Mouse (Mus musculus) bone marrow macrophage, adult 2 months (primary cell): ENCODE measurements around the gene Sec24b. TPM values are rescaled to one million over a fixed set of nuclear protein-coding genes. Genes with fewer than 3 reads are reported as not detected.

Experiments
- H3K27ac ChIP-seq: 2 replicates; pipeline ENCODE4 v1.5.1; 2012; ENCODE audit warnings: low read depth, low read length; ENCODE audit not compliant: insufficient read depth
- H3K4me1 ChIP-seq: 2 replicates; pipeline ENCODE4 v1.6.1; 2012; ENCODE audit warnings: low read length; ENCODE audit not compliant: control insufficient read depth, insufficient read depth
- H3K4me3 ChIP-seq: 2 replicates; pipeline ENCODE4 v1.5.1; 2012; ENCODE audit warnings: mild to moderate bottlenecking, low read length, moderate library complexity; ENCODE audit not compliant: insufficient read depth
- CTCF ChIP-seq: IDR thresholded peaks from 2 replicates; pipeline ENCODE4 v1.5.1; 2012; ENCODE audit warnings: low read depth, mild to moderate bottlenecking, low read length, moderate library complexity
- POLR2A ChIP-seq: IDR thresholded peaks from 2 replicates; pipeline ENCODE4 v1.6.1; 2012; ENCODE audit warnings: mild to moderate bottlenecking, low read depth, low read length, borderline replicate concordance
- polyA plus RNA-seq: library from polyadenylated mRNA; stranded (reverse); fragments of >200 nt; gene quantifications from 2 replicates; pipeline ENCODE4 v1.2.4, GENCODE M21; 2012; ENCODE audit not compliant: missing spikeins, insufficient read depth, insufficient read length

The Sec24b gene
- polyA plus RNA-seq, 1 experiment: 68.3 TPM

DNA sequence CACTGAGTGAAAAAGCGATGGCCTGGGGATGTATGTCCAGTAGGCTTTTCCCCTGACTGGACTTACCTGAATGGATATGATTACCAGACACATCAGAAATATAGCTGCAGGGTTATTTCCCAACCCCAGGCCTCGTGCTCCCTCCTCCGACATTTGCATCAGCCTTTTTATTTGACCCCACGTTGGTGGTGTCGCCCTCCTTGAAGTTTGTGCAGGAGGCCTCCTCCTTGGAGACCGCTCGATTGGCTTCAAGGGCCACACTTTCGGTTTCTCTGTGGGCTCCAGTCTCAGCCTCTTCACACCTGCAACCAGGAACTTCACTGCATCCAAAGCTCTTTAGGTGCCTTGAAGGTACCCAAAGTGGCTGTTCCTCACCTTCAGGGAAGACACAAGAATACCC, 35.8 kb downstream of the Sec24b start:
- Histone ChIP-seq H3K4me1 (no peaks in the 10 kb centered on the region), H3K27ac (no peak overlapping the region), H3K4me3 (no peak overlapping the region)
- no peak for TF ChIP-seq CTCF
- TF ChIP-seq POLR2A: no peak

DNA sequence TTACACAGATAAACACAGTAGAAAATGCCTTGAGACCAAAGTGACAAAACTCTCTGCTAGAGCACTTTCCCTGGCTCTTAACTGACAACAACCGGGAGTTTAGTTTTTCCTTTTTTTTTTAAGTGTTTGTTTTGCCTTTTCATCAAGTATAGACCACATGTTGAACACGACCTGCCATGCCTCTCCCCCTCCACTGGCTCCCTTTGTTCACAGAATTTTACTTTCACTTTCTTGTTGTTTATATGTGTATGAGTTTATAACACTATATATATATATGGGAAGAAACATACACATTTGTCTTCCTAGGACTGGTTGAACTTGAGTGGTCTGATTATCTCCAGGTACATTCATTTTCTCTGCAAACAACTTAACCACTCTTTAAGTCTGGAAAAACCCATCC, 48.4 kb downstream of the Sec24b start:
- TF ChIP-seq CTCF (no peak), POLR2A (no peak)
- H3K4me1 ChIP-seq: peaks cover 6% of the 10 kb centered on the region; the same call in 1 of the 2 replicates
- H3K27ac ChIP-seq: no peak overlapping the region
- no peak overlapping the region for H3K4me3 ChIP-seq

DNA sequence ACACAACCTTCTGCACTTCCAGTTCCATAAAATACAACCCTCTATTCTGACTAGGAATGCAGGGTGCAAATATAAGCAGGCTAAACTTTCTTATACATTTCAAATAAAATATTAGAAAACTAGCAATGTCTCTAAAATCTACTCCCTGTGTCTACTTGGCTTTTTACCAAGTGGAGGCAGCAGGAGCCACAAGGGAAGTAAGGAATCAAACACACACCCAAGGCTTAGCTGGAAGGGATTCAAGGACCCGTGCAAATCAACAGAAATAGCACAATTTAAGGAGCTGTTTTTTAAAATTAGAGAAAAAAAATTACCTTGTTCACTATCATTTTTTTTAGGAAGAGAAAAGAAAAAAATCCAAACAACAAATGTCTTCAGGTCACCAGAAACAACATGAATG, 50.1 kb downstream of the Sec24b start:
- no peak overlapping the region for H3K4me3 ChIP-seq
- H3K27ac ChIP-seq: no peak overlapping the region
- TF ChIP-seq CTCF (no peak), POLR2A (no peak)
- H3K4me1 ChIP-seq: no peaks in the 10 kb centered on the region

DNA sequence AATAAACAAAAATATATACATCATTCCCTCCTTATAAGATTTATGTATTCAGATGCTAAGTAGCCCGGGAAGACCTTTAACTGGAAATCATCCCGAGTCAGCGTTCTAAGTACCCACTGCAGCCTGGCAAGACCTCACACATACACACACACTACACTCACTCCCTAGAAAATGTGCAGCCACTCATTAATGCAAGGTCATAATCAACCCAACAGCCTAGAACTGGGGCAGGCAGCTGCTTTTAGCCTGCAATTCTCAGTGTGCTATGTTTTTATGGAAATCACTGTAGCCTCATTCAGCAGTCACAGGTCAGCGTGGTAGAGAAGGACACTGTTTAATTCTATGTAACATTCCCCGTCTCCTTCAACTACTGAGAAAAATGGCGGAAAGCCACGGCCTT, 55.2 kb downstream of the Sec24b start:
- TF ChIP-seq POLR2A: no peak
- no peak for TF ChIP-seq CTCF
- no peaks in the 10 kb centered on the region for H3K4me1 ChIP-seq
- no peak overlapping the region for H3K4me3 ChIP-seq
- H3K27ac ChIP-seq: no peak overlapping the region

DNA sequence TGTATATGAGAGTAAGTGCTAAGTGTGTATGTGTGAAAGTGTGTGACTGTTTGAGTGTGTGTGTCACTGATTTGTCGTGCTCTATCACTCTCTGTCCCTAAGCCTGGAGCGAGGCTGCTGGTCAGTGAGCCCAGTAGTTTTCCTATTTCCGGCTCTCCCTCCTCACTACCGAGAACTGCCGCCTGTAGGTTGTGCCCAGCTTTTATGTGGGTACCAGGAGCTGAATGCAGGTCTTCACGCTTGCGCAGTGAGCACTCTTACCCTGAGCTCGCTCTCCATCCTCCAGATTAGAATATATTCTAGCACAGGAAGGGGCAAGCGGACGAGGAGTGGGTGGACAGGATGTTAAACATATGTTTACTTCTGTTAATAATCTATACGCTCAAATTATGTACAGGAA, 60.4 kb downstream of the Sec24b start:
- Histone ChIP-seq H3K4me3 (no peak overlapping the region), H3K4me1 (no peaks in the 10 kb centered on the region), H3K27ac (no peak overlapping the region)
- no peak for TF ChIP-seq CTCF
- TF ChIP-seq POLR2A: no peak

DNA sequence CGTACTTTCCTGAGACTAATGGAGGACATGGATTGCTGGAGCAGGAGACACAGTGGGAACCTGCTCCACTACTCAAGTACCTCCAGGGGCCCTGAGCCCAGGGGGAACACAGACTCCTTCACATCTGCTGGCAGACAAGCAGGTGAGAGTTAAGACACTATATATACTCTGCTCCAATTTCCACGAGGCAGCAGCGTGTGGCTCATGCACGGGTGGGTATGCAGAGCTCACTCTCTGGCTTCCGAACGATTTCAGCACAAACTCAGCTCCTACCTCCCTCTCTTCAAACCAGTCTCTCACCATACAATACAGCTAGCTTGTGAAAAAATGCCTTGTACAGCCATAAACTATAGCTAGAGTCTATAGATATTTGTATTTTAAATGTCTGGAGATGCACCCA, 62.8 kb downstream of the Sec24b start:
- TF ChIP-seq CTCF (no peak), POLR2A (no peak)
- H3K4me1 ChIP-seq: no peaks in the 10 kb centered on the region
- H3K4me3 ChIP-seq: no peak overlapping the region
- no peak overlapping the region for H3K27ac ChIP-seq

DNA sequence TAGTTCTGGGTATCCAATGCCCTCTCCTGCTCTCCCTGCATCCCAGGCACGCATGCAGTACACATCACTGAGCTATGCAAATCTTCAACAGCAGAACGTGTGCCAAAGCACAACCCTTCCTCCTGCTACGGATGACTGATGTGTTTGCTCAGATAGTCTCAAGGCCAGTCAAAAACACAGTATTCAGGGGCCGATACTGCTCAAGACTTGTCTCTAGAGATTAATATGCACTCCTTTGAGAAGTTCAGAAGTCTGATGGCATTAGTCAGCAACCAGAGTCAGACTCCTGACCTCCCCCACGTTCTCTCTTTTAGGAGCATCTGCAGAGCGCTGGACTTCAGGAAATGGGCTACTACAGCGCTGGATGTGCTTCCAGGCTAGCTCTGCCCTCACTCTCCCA, 63.4 kb downstream of the Sec24b start:
- H3K27ac ChIP-seq: no peak overlapping the region
- no peaks in the 10 kb centered on the region for H3K4me1 ChIP-seq
- TF ChIP-seq CTCF (no peak), POLR2A (no peak)
- no peak overlapping the region for H3K4me3 ChIP-seq

DNA sequence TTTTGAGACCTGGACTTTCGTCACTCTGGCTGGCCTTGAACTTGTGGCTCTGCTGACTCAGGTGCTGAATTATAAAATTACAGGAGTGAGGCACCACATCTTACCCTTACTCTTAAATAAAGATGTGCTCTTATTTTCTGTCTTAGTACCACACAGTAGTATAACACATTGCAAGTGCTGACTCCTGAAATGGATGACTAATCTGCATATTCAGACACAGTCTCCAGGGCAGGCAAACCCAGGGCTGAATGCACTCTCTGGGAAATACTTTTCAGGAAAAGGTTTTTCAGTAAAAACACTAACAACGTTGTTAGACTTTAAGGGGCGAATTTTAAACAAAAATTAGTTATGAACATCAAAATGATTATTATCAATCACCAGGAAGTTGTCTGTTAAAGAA, 64.0 kb downstream of the Sec24b start:
- H3K4me1 ChIP-seq: no peaks in the 10 kb centered on the region
- TF ChIP-seq POLR2A (no peak), CTCF (no peak)
- no peak overlapping the region for H3K27ac ChIP-seq
- H3K4me3 ChIP-seq: no peak overlapping the region

DNA sequence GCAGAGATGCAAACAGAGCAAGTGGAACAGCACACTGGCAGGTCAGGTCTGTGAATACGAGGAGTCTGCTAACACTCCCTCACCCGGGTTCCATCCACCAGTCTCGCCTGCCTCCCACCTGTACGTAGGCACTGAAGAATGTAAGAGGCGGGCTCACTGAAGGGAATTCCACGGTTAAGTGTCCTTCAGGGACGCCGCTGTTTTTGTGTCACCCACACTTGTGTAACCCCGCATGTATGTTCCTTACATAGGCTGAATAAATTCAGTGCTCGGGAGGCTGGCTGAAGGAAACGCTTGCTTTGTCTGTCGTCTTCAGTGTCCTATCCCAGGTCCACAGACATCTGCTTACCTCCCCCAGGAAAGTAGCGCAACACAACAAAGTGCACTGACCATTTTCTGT, 74.1 kb downstream of the Sec24b start:
- no peak for TF ChIP-seq POLR2A
- no peak for TF ChIP-seq CTCF
- Histone ChIP-seq H3K27ac (no peak overlapping the region), H3K4me3 (no peak overlapping the region), H3K4me1 (peaks cover 8% of the 10 kb centered on the region)

DNA sequence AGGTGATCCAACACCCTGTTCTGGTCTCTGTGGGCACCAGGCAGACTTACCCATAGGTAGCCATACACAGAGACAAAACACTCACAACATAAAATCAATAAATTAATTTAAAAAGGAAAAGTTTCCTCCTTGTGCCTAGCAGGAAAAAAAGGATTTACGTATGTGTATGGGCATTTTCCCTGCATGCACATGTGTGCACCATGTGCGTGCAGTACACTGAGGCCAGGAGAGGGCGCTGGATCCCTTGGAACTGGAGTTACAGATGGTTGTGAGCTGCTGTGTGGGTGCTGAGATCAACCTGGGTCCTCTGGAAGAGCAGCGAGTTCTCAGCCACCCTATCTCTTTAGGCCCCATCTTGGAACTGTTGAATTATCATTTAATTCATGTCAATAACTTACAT, 76.0 kb downstream of the Sec24b start:
- H3K4me1 ChIP-seq: peaks cover 8% of the 10 kb centered on the region
- no peak overlapping the region for H3K4me3 ChIP-seq
- TF ChIP-seq CTCF (no peak), POLR2A (no peak)
- H3K27ac ChIP-seq: peak overlapping the region; percentile 32

DNA sequence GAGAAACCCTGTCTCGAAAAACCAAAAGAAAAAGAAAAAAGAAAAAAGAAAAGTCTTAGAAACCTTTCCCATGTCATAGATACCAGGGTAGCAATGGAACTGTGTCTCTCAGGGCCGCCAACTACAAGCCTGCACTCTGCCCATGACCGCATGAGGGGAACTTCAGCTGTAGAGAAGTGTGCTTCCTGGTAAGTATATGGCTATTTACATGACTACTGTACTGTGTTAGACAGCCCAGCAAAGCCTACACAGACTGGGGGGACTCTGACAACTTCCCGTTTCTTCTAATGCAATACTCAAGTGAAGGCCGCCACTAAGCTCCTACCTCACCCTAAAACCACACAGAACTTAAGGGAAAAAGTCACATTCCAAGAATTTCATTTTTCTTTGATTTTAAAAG, 76.6 kb downstream of the Sec24b start:
- peaks cover 8% of the 10 kb centered on the region for H3K4me1 ChIP-seq
- TF ChIP-seq CTCF: no peak
- TF ChIP-seq POLR2A: no peak
- peak overlapping the region; percentile 32 for H3K27ac ChIP-seq
- H3K4me3 ChIP-seq: no peak overlapping the region
